In the genomic region with DNA sequence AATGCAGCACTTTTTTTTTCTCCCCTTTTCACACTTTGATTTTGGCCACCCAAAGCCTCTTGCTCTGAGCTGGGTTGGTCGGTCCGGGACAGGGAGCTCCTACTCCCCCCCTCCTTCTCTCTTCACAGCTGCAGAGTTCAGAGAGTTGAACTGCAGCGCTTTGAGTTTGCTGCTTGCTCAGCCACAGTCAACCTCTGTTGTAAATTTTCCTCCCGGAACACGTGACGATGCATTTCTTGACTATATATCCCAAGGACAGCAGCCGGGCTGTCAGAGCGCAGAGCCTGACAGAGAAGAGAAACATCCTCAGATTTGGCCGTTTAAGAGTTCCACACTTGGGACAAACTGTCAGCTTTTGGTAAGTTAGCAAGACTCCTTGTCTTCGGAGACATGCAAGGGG, we compare ENCODE assay signal across 10 mouse cellular contexts. TPM values are rescaled to one million over a fixed set of nuclear protein-coding genes. Genes with fewer than 3 reads are reported as not detected.
DNase-seq lines count a peak whose midpoint lies in the region; ATAC-seq and TF ChIP-seq lines count a peak whose summit lies in the region.
"Had no signal": no experiment of that assay in that cellular context is flagged by ENCODE, and none has a peak within 500 bp of the region (broad histone marks: within the 10 kb centered on the region; RNA-seq: fewer than 3 reads in every experiment).

A gene (plus strand): TSS at position 120 of the 400 bp plus-strand sequence.

- no peak within 1 kb of the TSS for H3K9ac ChIP-seq in heart, postnatal 0 days (replicated peaks; ENCODE audit: low read depth, low read length)
- H3K9ac ChIP-seq in kidney, postnatal 0 days (ENCODE audit: low read depth, low read length): no peak within 1 kb of the TSS
- H3K9ac ChIP-seq in hindbrain, embryonic 13.5 days: no peak within 1 kb of the TSS
- H3K9ac ChIP-seq: hindbrain, embryonic 15.5 days; liver, embryonic 15.5 days had no signal

- peaks cover 25% of the 10 kb centered on the region for H3K4me1 ChIP-seq in heart, postnatal 0 days (ENCODE audit: control insufficient read depth, insufficient read depth)
- H3K4me1 ChIP-seq in kidney, postnatal 0 days (replicated peaks; ENCODE audit: insufficient read depth, low read length): peaks cover 10% of the 10 kb centered on the region; the same call in 1 of the 2 replicates
- H3K4me1 ChIP-seq in small intestine, adult 2 months (ENCODE audit: control insufficient read depth, insufficient read depth, insufficient read length, low read length): peaks cover 5% of the 10 kb centered on the region; the same call in 1 of the 2 replicates
- H3K4me1 ChIP-seq in hindbrain, embryonic 13.5 days (replicated peaks): peaks cover 23% of the 10 kb centered on the region
- H3K4me1 ChIP-seq: liver, embryonic 15.5 days had no signal

- no peak within 1 kb of the TSS for H3K27ac ChIP-seq in heart, postnatal 0 days (ENCODE audit: low read depth)
- H3K27ac ChIP-seq in kidney, postnatal 0 days: no peak within 1 kb of the TSS
- H3K27ac ChIP-seq in small intestine, adult 2 months (ENCODE audit: insufficient read depth, low read depth, low read length): 0 out of 2 replicates have a peak within 1 kb of the TSS, but pooled peaks have one; percentile 21
- no peak within 1 kb of the TSS for H3K27ac ChIP-seq in hindbrain, embryonic 13.5 days
- H3K27ac ChIP-seq: hindbrain, embryonic 15.5 days; liver, embryonic 15.5 days had no signal

- no peaks in the 10 kb centered on the region for H3K9me3 ChIP-seq in heart, postnatal 0 days (replicated peaks; ENCODE audit: control insufficient read depth, low read length)
- H3K9me3 ChIP-seq in kidney, postnatal 0 days (replicated peaks; ENCODE audit: low read length): no peaks in the 10 kb centered on the region
- H3K9me3 ChIP-seq in hindbrain, embryonic 13.5 days: no peaks in the 10 kb centered on the region
- H3K9me3 ChIP-seq: hindbrain, embryonic 15.5 days; liver, embryonic 15.5 days had no signal

- DNase-seq in kidney, adult 11 months: peak; percentile 37
- no peak for DNase-seq in kidney, adult 18-20 months
- DNase-seq in heart, postnatal 0 days (ENCODE audit: low spot score): peak; percentile 21
- DNase-seq in kidney, postnatal 0 days (ENCODE audit: low spot score): peak; percentile 91

- TF ChIP-seq EP300 in heart, postnatal 0 days (IDR thresholded peaks at IDR 0.05; ENCODE audit: low read depth): no peak

- H3K27me3 ChIP-seq in heart, postnatal 0 days (ENCODE audit: control insufficient read depth, insufficient read depth, low read length): no peaks in the 10 kb centered on the region
- H3K27me3 ChIP-seq in kidney, postnatal 0 days (ENCODE audit: insufficient read depth, low read length): no peaks in the 10 kb centered on the region
- H3K27me3 ChIP-seq in small intestine, adult 2 months (ENCODE audit: control insufficient read depth, insufficient read depth, low read length): no peaks in the 10 kb centered on the region
- no peaks in the 10 kb centered on the region for H3K27me3 ChIP-seq in hindbrain, embryonic 13.5 days
- H3K27me3 ChIP-seq: hindbrain, embryonic 15.5 days; liver, embryonic 15.5 days had no signal

- WGBS in heart, postnatal 0 days: 60% methylated on average over 10 of the region's 10 CpGs
- WGBS in kidney, postnatal 0 days: 18% methylated on average over 10 of the region's 10 CpGs
- WGBS in small intestine, adult 2 months: 56% methylated on average over 10 of the region's 10 CpGs
- 80% methylated on average over 10 of the region's 10 CpGs for WGBS in hindbrain, embryonic 13.5 days

- TF ChIP-seq POLR2A in small intestine, adult 2 months (IDR thresholded peaks at IDR 0.05; ENCODE audit: low read depth, low read length): no peak

- TF ChIP-seq CTCF in heart, postnatal 0 days (IDR thresholded peaks at IDR 0.05; ENCODE audit: low read depth): no peak
- no peak for TF ChIP-seq CTCF in kidney, postnatal 0 days (IDR thresholded peaks at IDR 0.05; ENCODE audit: low read depth)
- no peak for TF ChIP-seq CTCF in small intestine, adult 2 months (IDR thresholded peaks at IDR 0.05; ENCODE audit: extremely low read depth, insufficient read length, insufficient replicate concordance, low read depth, low read length)

- peak within 1 kb of the TSS; percentile 21 for H3K4me3 ChIP-seq in heart, postnatal 0 days (ENCODE audit: low read depth, low read length)
- H3K4me3 ChIP-seq in kidney, postnatal 0 days (replicated peaks; ENCODE audit: low read depth, low read length): peak within 1 kb of the TSS; percentile 18
- H3K4me3 ChIP-seq in small intestine, adult 2 months (ENCODE audit: low read depth, low read length): peak within 1 kb of the TSS; percentile 43
- no peak within 1 kb of the TSS for H3K4me3 ChIP-seq in hindbrain, embryonic 13.5 days
- H3K4me3 ChIP-seq: hindbrain, embryonic 15.5 days; liver, embryonic 15.5 days had no signal

- H3K4me2 ChIP-seq in heart, postnatal 0 days (ENCODE audit: low read depth, low read length): peak within 1 kb of the TSS; percentile 38
- peak within 1 kb of the TSS; percentile 43 for H3K4me2 ChIP-seq in kidney, postnatal 0 days (ENCODE audit: low read length)
- no peak within 1 kb of the TSS for H3K4me2 ChIP-seq in hindbrain, embryonic 13.5 days
- H3K4me2 ChIP-seq: hindbrain, embryonic 15.5 days; liver, embryonic 15.5 days had no signal

- no peak for ATAC-seq in heart, postnatal 0 days (ENCODE audit: insufficient read depth, low read depth)
- ATAC-seq in kidney, postnatal 0 days (replicated peaks; ENCODE audit: low FRiP score, low read depth): peak; percentile 91
- no peak for ATAC-seq in hindbrain, embryonic 13.5 days (ENCODE audit: low FRiP score)
- ATAC-seq in CD4-positive, CD25-positive, alpha-beta regulatory T cell, adult 4 months: no peak

- H3K36me3 ChIP-seq in heart, postnatal 0 days (replicated peaks; ENCODE audit: control insufficient read depth, insufficient read depth, low read length): no peaks in the 10 kb centered on the region
- no peaks in the 10 kb centered on the region for H3K36me3 ChIP-seq in kidney, postnatal 0 days (ENCODE audit: insufficient read depth, low read length)
- no peaks in the 10 kb centered on the region for H3K36me3 ChIP-seq in small intestine, adult 2 months (ENCODE audit: control insufficient read depth, insufficient read depth, low read length)
- H3K36me3 ChIP-seq in hindbrain, embryonic 13.5 days: no peaks in the 10 kb centered on the region
- H3K36me3 ChIP-seq: hindbrain, embryonic 15.5 days; liver, embryonic 15.5 days had no signal

RNA-seq across cellular contexts. Expression of the gene that starts here (rescaled TPM):
- 0.46 and 3.9 TPM in 2 replicates for total RNA-seq in heart, postnatal 0 days (2014; rRNA removed; ENCODE audit: low replicate concordance)
- 3.0 and 3.5 TPM in 2 replicates for polyA plus RNA-seq in heart, postnatal 0 days (2015; fragmentation: Nextera tagmentation; extraction: Ambion mirVana)
- polyA plus RNA-seq in kidney, postnatal 0 days (2015; fragmentation: Nextera tagmentation; extraction: Ambion mirVana): 5.8 TPM in 2 replicates
- 0.20 and 0.29 TPM in 2 replicates for polyA plus RNA-seq in small intestine, adult 2 months (2012; rRNA removed)
- polyA plus RNA-seq in hindbrain, embryonic 13.5 days (2015; fragmentation: Nextera tagmentation; extraction: Ambion mirVana): 2.4 TPM in 2 replicates
- not detected for polyA plus RNA-seq in CD4-positive, CD25-positive, alpha-beta regulatory T cell, adult 4 months (2017; shearing (Covaris generic))
- total RNA-seq: MEL had no signal
